Mouse (Mus musculus) erythroblast, embryonic 14.5 days (primary cell): Measurements from ENCODE around the gene Sh3bp2. TPM values are rescaled to one million over a fixed set of nuclear protein-coding genes. Genes with fewer than 3 reads are reported as not detected.
"Not testable (repeated sequence)": the region's sequence is repeated elsewhere in the genome, so short reads cannot be mapped to it uniquely, and the experiment has no call there.

Source experiments
- H3K27me3 ChIP-seq: 2 replicates; pipeline ENCODE4 v1.6.1; 2012; ENCODE audit warnings: inconsistent platforms; ENCODE audit not compliant: control insufficient read depth
- H3K36me3 ChIP-seq: 2 replicates; pipeline ENCODE4 v1.6.1; 2012; ENCODE audit warnings: mild to moderate bottlenecking, inconsistent platforms; ENCODE audit not compliant: control insufficient read depth
- H3K4me1 ChIP-seq: 2 replicates; pipeline ENCODE4 v1.6.1; 2012; ENCODE audit warnings: inconsistent platforms; ENCODE audit not compliant: control insufficient read depth
- H3K4me3 ChIP-seq: replicated peaks from 2 replicates; pipeline ENCODE3; 2012; ENCODE audit warnings: moderate library complexity, mild to moderate bottlenecking, inconsistent platforms
- H3K9me3 ChIP-seq: 2 replicates; pipeline ENCODE4 v1.6.1; 2012; ENCODE audit warnings: low read length, inconsistent platforms, mixed read lengths; ENCODE audit not compliant: control insufficient read depth
- GATA1 ChIP-seq: IDR thresholded peaks from 2 replicates; pipeline ENCODE4 v1.6.1; 2012; ENCODE audit warnings: low read length, inconsistent platforms, mixed read lengths
- TAL1 ChIP-seq: IDR thresholded peaks from 3 replicates; pipeline ENCODE4 v1.6.1; 2012; ENCODE audit warnings: low read length, inconsistent platforms, mixed read lengths
- polyA plus RNA-seq: library from polyadenylated mRNA; stranded (reverse); fragments of >175 nt; gene quantifications from 2 replicates; pipeline ENCODE4 v1.2.3, GENCODE M21; 2012

Sh3bp2 gene
- polyA plus RNA-seq, 1 experiment = 0.26 TPM

DNA sequence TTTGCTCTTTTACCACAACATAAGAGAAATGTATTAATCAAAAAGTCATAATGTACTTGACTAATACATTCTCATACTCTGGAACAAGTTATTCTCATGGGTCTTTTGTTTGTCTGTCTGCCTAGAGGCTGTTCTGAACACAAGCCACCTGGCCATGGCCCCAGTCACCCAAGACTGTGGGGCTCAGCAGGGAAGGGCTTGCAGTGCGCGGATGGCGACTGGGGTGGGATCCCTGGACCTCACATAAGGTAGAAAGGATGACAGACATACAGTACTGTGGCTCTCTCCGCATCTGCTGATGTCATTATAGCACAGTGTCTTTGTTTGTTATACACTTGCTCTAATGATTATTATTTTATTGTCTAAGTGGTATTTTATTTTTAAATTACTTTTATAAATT lies 65.1 kb downstream of the Sh3bp2 start:
- Histone ChIP-seq H3K27me3 (no peaks in the 10 kb centered on the region), H3K36me3 (peaks cover 87% of the 10 kb centered on the region), H3K4me1 (peaks cover 38% of the 10 kb centered on the region), H3K9me3 (no peaks in the 10 kb centered on the region), H3K4me3 (no peak overlapping the region)
- TF ChIP-seq GATA1 = no peak
- no peak for TF ChIP-seq TAL1

DNA sequence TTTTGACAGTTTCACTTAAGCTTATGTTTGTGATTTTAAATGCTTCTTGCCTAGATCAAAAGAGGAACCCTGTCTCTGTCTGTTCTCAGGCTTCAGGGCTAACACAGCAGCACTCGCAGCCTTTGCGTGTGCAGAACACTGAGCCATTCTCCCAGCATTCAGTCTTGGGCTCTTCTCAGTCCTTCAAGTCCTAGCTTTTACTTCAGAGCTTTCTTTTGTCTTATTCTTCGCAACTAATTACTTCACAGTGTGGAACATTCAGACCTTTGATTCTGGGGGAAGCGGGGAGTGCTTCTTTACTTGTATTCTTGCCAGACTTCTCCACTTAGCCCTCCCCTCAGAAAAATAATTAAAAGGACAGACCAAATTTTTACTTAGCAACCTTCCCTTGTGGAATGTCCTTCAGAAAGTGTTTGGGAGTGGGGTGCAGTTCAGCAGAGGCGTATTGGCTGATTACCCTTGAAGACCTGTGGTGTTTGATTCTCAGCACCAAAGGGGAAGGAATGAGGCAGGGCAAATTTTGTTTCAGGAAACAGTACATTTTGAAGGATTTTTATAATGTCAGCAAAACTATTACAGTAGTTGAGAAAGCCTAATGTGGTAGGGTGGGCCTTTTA lies 65.9 kb downstream of the Sh3bp2 start:
- peaks cover 86% of the 10 kb centered on the region for H3K36me3 ChIP-seq
- H3K4me1 ChIP-seq = peaks cover 34% of the 10 kb centered on the region
- no peaks in the 10 kb centered on the region for H3K27me3 ChIP-seq
- H3K9me3 ChIP-seq = no peaks in the 10 kb centered on the region
- no peak for TF ChIP-seq TAL1
- no peak for TF ChIP-seq GATA1
- no peak overlapping the region for H3K4me3 ChIP-seq

DNA sequence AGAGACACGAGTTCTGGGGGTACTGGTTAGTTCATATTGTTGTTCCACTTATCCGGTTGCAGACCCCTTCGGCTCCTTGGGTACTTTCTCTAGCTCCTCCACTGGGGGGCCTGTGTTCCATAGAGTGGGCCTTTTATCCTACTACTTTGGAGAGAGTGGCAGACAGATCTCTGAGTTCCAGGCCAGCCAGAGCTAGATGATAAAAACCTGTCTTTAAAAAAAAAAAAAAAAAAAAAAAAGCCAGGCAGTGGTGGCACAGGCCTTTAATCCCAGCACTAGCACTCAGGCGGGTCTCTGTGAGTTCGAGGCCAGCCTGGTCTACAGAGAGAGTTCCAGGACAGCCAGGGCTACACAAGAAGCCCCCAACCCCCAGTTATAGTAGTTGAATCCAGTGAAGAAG lies 66.6 kb downstream of the Sh3bp2 start:
- H3K4me1 ChIP-seq = peaks cover 33% of the 10 kb centered on the region
- H3K36me3 ChIP-seq = peaks cover 86% of the 10 kb centered on the region
- not testable (repeated sequence) for H3K4me3 ChIP-seq, H3K27me3 ChIP-seq, H3K9me3 ChIP-seq

DNA sequence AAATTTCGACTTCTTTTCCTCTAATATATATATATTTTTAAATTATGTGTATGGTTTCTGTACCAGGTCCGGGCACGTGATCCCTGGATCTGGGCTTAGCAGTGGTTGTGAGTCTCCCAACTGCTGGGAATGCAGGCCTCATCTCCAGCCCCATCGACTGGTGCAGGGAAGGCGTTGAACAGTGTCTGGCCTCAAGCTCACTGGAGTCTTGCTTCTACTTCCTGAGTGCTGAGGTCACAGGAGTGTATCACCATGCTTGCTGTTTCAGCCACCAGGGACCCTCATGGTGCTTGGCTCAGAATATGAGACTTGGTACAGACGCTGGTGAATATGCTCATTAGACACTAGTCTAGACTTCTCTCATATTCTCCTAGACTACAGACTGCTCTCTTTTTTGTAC lies 67.0 kb downstream of the Sh3bp2 start:
- H3K4me1 ChIP-seq = peaks cover 34% of the 10 kb centered on the region
- no peaks in the 10 kb centered on the region for H3K9me3 ChIP-seq
- TF ChIP-seq TAL1 = no peak
- no peak for TF ChIP-seq GATA1
- H3K36me3 ChIP-seq = peaks cover 87% of the 10 kb centered on the region
- H3K4me3 ChIP-seq = no peak overlapping the region
- H3K27me3 ChIP-seq = no peaks in the 10 kb centered on the region

DNA sequence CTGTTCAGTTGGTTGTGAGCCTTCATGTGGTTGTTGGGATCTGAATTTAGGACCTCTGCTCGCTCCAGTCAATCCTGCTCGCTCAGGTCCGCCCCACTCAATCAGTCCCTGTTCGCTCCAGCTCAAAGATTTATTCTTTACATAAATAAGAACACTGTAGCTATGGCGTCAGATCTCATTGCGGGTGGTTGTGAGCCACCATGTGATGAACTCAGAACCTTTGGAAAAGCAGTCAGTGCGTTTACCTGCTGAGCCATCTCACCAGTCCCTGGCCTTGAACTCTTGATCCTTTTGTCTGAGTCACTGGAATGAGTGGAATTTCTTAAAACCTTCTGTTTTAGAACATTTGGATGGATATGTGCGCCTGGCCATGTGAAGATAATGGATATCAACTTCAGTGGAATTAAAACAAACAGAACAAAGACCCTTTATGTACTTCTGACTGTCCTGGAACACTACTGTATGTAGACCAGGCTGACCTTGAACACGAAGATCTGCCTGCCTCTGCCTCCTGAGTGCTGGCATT lies 67.6 kb downstream of the Sh3bp2 start:
- Histone ChIP-seq H3K36me3 (peaks cover 87% of the 10 kb centered on the region), H3K27me3 (no peaks in the 10 kb centered on the region), H3K4me1 (peaks cover 30% of the 10 kb centered on the region), H3K9me3 (no peaks in the 10 kb centered on the region), H3K4me3 (no peak overlapping the region)
- no peak for TF ChIP-seq GATA1
- TF ChIP-seq TAL1 = no peak

DNA sequence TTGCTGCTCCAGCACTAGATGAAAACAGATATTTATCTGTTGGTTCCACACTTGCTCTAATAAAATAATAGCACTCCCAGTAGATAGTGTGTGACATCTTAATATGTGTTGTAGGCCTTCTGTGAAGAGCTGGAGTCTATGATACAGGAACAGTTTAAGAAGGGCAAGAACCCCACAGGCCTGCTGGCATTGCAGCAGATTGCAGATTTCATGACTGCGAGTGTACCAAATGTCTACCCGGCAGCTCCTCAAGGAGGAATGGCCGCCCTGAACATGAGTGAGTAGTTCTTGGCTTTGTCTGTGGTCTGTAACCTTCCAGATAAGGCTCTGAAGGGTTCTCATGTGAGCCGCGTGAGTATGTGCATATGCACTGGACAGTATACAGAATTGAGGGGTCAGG lies 78.9 kb downstream of the Sh3bp2 start:
- Histone ChIP-seq H3K9me3 (no peaks in the 10 kb centered on the region), H3K4me3 (no peak overlapping the region), H3K36me3 (peaks cover 100% of the 10 kb centered on the region), H3K4me1 (no peaks in the 10 kb centered on the region), H3K27me3 (no peaks in the 10 kb centered on the region)
- no peak for TF ChIP-seq GATA1
- no peak for TF ChIP-seq TAL1

DNA sequence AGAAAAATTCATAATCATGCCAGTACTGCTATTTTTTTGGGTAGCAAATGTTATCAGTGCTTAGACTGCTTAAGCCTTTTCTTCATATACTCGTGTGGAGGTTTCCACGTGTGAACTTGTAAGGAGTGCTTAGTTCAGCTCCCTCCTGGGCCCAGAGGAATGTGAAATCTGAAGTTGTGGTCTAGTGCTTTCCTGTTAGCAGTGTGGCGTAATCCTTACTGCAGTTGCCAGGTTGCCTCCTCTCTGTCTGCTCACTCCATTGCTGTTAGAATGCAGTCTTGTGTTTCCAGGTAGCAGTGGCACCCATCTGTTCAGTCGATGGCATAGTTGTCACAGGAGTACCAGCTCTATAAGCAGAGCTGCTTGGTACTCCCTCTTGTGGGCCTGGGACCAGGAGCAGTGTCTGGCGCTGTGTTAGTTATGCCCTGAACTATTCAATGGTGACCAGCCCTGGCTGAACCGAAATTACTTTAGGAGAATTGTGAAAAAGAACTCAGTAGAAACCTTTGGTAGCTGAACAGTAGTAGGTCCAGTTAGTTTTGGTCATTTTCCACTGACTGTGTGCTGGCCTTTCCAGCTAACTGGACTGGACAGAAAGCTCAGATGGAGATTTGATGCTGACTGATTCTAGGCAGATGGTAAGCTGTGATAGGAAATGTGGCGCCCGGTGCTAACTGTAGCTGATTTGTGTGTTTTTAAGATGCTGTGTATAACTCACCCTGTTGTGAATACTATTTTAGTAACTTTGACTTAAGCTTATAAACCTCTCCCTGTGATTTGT lies 81.7 kb downstream of the Sh3bp2 start:
- H3K27me3 ChIP-seq = no peaks in the 10 kb centered on the region
- TF ChIP-seq TAL1 (no peak), GATA1 (no peak)
- H3K4me3 ChIP-seq = no peak overlapping the region
- H3K36me3 ChIP-seq = peaks cover 100% of the 10 kb centered on the region
- no peaks in the 10 kb centered on the region for H3K4me1 ChIP-seq
- no peaks in the 10 kb centered on the region for H3K9me3 ChIP-seq

DNA sequence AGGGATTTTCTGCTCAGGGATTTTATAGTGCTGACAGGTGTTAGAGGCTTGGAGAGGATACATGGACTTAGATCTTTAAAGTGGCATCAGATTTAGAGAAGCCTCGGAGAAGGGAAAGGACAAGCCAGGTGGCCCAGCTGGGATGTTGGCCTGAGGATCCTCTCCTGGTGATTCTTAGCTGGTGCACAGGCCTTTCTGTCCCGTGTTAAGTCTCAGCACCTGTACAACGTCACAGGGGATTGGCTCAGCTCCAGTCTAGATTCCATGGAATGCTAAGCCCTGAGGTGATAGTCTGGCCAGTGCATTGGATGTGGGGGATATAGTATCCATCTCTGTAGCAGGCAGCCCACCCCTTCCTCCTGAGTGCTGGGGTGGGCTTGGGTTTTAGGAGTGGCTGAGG lies 82.6 kb downstream of the Sh3bp2 start:
- peaks cover 99% of the 10 kb centered on the region for H3K36me3 ChIP-seq
- H3K4me1 ChIP-seq = no peaks in the 10 kb centered on the region
- H3K27me3 ChIP-seq = no peaks in the 10 kb centered on the region
- H3K4me3 ChIP-seq = no peak overlapping the region
- TF ChIP-seq GATA1 = no peak
- no peak for TF ChIP-seq TAL1
- no peaks in the 10 kb centered on the region for H3K9me3 ChIP-seq

DNA sequence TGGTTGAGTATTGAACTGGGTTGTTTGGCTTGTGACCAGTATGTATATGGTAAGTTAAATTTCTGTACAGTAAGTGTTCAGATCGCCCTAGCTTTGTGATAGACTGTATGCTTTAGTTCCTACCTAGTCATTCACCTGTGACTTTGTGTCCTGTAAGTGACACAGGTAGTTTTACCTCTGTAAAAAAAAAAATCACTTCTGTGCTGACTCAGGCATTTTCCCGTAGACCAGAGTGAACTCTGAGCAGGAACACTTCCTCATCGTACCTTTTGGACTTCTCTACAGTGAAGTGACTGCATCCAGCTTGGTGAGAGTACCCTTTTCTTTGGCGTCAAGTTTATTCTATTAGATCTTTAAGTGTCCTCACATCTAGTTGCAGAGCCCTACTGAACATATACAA lies 84.3 kb downstream of the Sh3bp2 start:
- Histone ChIP-seq H3K4me3 (no peak overlapping the region), H3K27me3 (no peaks in the 10 kb centered on the region), H3K36me3 (peaks cover 98% of the 10 kb centered on the region), H3K4me1 (no peaks in the 10 kb centered on the region), H3K9me3 (no peaks in the 10 kb centered on the region)
- TF ChIP-seq GATA1 (no peak), TAL1 (no peak)

Other genes starting within 250 kb of the Sh3bp2 start
- gene Zfyve28, start 237.4 kb upstream of the Sh3bp2 start, polyA plus RNA-seq = not detected in 2 replicates
- not detected in 2 replicates for gene Cfap99, start 237.2 kb upstream of the Sh3bp2 start, polyA plus RNA-seq
- 3.5 and 4.1 TPM in 2 replicates for gene Rnf4, start 189.5 kb upstream of the Sh3bp2 start, polyA plus RNA-seq
- 1.8 and 1.9 TPM in 2 replicates for gene Fam193a, start 155.9 kb upstream of the Sh3bp2 start, polyA plus RNA-seq
- gene Tnip2, start 11.8 kb upstream of the Sh3bp2 start, polyA plus RNA-seq = 0.11 TPM in 1 of 2 replicates, not detected in the other
- gene Add1, start 47.8 kb downstream of the Sh3bp2 start, polyA plus RNA-seq = 106 and 113 TPM in 2 replicates
- gene Mfsd10, start 111.4 kb downstream of the Sh3bp2 start, polyA plus RNA-seq = 27.4 and 27.6 TPM in 2 replicates
- gene Nop14, start 134.3 kb downstream of the Sh3bp2 start, polyA plus RNA-seq = 1.3 TPM in 2 replicates
- 0.05 and 0.11 TPM in 2 replicates for gene Grk4, start 134.5 kb downstream of the Sh3bp2 start, polyA plus RNA-seq
- gene Htt, start 235.9 kb downstream of the Sh3bp2 start, polyA plus RNA-seq = 0.25 and 0.27 TPM in 2 replicates